Mouse (Mus musculus): ENCODE results near the gene Adgrg6.

- TF ChIP-seq ZC3H11A (IDR thresholded peaks at IDR 0.05; ENCODE audit: borderline replicate concordance, low read depth, low read length) (no peak), HCFC1 (IDR thresholded peaks at IDR 0.05; ENCODE audit: borderline replicate concordance, insufficient read depth, low read length) (no peak), ZNF384 (IDR thresholded peaks at IDR 0.05; ENCODE audit: low read depth, low read length) (no peak), CHD2 (IDR thresholded peaks at IDR 0.05; ENCODE audit: low read depth, low read length) (no peak)
These were observed 86.1 kb downstream of the Adgrg6 start for GRCm38 (mm10) chr10:14459330-14459729.
